Mouse (Mus musculus) heart, embryonic 16.5 days (tissue): Measurements from ENCODE around the gene Ccdc106. TPM values are rescaled to one million over a fixed set of nuclear protein-coding genes. Genes with fewer than 3 reads are reported as not detected.

Experiments
- ATAC-seq: fragments of 200-750 bp; cut with Nextera tagmentation; replicated peaks from 2 replicates; pipeline ENCODE4 v1.8.0; 2017; ENCODE audit warnings: moderate number of reproducible peaks; ENCODE audit not compliant: insufficient read depth, low FRiP score; ENCODE audit errors: extremely low read depth
- H3K27ac ChIP-seq: fragments of 300-500 bp; sonication (generic); 2 replicates; pipeline ENCODE4 v1.5.1; 2014; ENCODE audit warnings: mild to moderate bottlenecking, low read length, control low read depth, moderate library complexity
- H3K27me3 ChIP-seq: fragments of 300-500 bp; sonication (generic); 2 replicates; pipeline ENCODE4 v1.6.1; 2014; ENCODE audit warnings: low read length, mixed read lengths; ENCODE audit not compliant: control insufficient read depth, insufficient read depth
- H3K36me3 ChIP-seq: fragments of 300-500 bp; sonication (generic); 2 replicates; pipeline ENCODE4 v1.6.1; 2014; ENCODE audit not compliant: control insufficient read depth, insufficient read depth
- H3K4me1 ChIP-seq: fragments of 300-500 bp; sonication (generic); 2 replicates; pipeline ENCODE4 v1.6.1; 2014; ENCODE audit warnings: low read length, mixed read lengths; ENCODE audit not compliant: control insufficient read depth, insufficient read depth
- H3K4me2 ChIP-seq: fragments of 300-500 bp; sonication (generic); 2 replicates; pipeline ENCODE4 v1.6.1; 2014; ENCODE audit warnings: low read depth, mild to moderate bottlenecking, control low read depth, low read length
- H3K4me3 ChIP-seq: fragments of 300-500 bp; sonication (generic); 2 replicates; pipeline ENCODE4 v1.5.1; 2014; ENCODE audit warnings: mild to moderate bottlenecking, control low read depth, low read length
- H3K9ac ChIP-seq: fragments of 300-500 bp; sonication (generic); 2 replicates; pipeline ENCODE4 v1.6.1; 2014; ENCODE audit warnings: low read length, control low read depth
- H3K9me3 ChIP-seq: fragments of 300-500 bp; sonication (generic); replicated peaks from 2 replicates; pipeline ENCODE4 v1.6.1; 2016; ENCODE audit warnings: low read length; ENCODE audit not compliant: control insufficient read depth
- WGBS: fragments of 180-500 bp; shearing (Covaris S2); extraction: QIAGEN DNeasy Blood & Tissue Kit; methylation state at CpG from one replicate; pipeline ENCODE4 v1.1.7; 2014; 5-methylcytosine and 5-hydroxymethylcytosine counted together
- polyA plus RNA-seq: library from polyadenylated mRNA; unstranded; fragments of >200 nt; fragmentation: Nextera tagmentation; extraction: Ambion mirVana; gene quantifications from 2 replicates; pipeline ENCODE4 v1.2.1, GENCODE M21; 2015

Gene Ccdc106
- polyA plus RNA-seq, 1 experiment from 2014 or later: 1.5 TPM

- Histone ChIP-seq H3K27ac (no peak overlapping the region), H3K36me3 (peaks cover 43% of the 10 kb centered on the region), H3K9ac (no peak overlapping the region), H3K4me2 (no peak overlapping the region), H3K27me3 (no peaks in the 10 kb centered on the region), H3K9me3 (no peaks in the 10 kb centered on the region), H3K4me3 (no peak overlapping the region), H3K4me1 (no peaks in the 10 kb centered on the region)
- no peak for ATAC-seq
- 89% methylated on average over 15 of the region's 15 CpGs for WGBS
Observed at GRCm38 (mm10) chr7:5089853-5090252, 69.5 kb downstream of the Ccdc106 start.

GRCm38 (mm10) chr7:5091008-5091728 lies 70.8 kb downstream of the Ccdc106 start:
- WGBS: 84% methylated on average over 15 of the region's 15 CpGs

GRCm38 (mm10) chr7:5092381-5092780 lies 72.0 kb downstream of the Ccdc106 start:
- H3K4me3 ChIP-seq: no peak overlapping the region
- no peak overlapping the region for H3K4me2 ChIP-seq
- no peaks in the 10 kb centered on the region for H3K27me3 ChIP-seq
- H3K27ac ChIP-seq: no peak overlapping the region
- WGBS: 77% methylated on average over 6 of the region's 6 CpGs
- H3K36me3 ChIP-seq: peaks cover 65% of the 10 kb centered on the region
- H3K9ac ChIP-seq: no peak overlapping the region
- no peak for ATAC-seq
- no peaks in the 10 kb centered on the region for H3K9me3 ChIP-seq
- H3K4me1 ChIP-seq: no peaks in the 10 kb centered on the region

More at GRCm38 (mm10) chr7:5091008-5091728, 70.8 kb downstream of the Ccdc106 start:
- Histone ChIP-seq H3K4me1 (no peaks in the 10 kb centered on the region), H3K4me2 (no peak overlapping the region), H3K9ac (no peak overlapping the region), H3K27me3 (no peaks in the 10 kb centered on the region), H3K27ac (no peak overlapping the region), H3K36me3 (peaks cover 56% of the 10 kb centered on the region), H3K4me3 (no peak overlapping the region), H3K9me3 (no peaks in the 10 kb centered on the region)
- no peak for ATAC-seq

- H3K4me3 ChIP-seq: no peak overlapping the region
- 73% methylated on average over 21 of the region's 21 CpGs for WGBS
- H3K27me3 ChIP-seq: no peaks in the 10 kb centered on the region
- no peak overlapping the region for H3K9ac ChIP-seq
- no peak for ATAC-seq
- peaks cover 71% of the 10 kb centered on the region for H3K36me3 ChIP-seq
- H3K4me2 ChIP-seq: no peak overlapping the region
- no peaks in the 10 kb centered on the region for H3K4me1 ChIP-seq
- H3K27ac ChIP-seq: no peak overlapping the region
- no peaks in the 10 kb centered on the region for H3K9me3 ChIP-seq
Observed at GRCm38 (mm10) chr7:5092831-5093510, 72.6 kb downstream of the Ccdc106 start.

- ATAC-seq: no peak
- Histone ChIP-seq H3K9ac (no peak overlapping the region), H3K36me3 (peaks cover 48% of the 10 kb centered on the region), H3K27ac (no peak overlapping the region), H3K9me3 (no peaks in the 10 kb centered on the region), H3K4me1 (no peaks in the 10 kb centered on the region), H3K4me3 (no peak overlapping the region), H3K27me3 (no peaks in the 10 kb centered on the region), H3K4me2 (no peak overlapping the region)
- WGBS: 77% methylated on average over 5 of the region's 5 CpGs
Observed at GRCm38 (mm10) chr7:5098769-5099168, 78.4 kb downstream of the Ccdc106 start.

- Histone ChIP-seq H3K4me2 (no peak overlapping the region), H3K4me3 (no peak overlapping the region), H3K9ac (no peak overlapping the region), H3K27ac (no peak overlapping the region), H3K9me3 (no peaks in the 10 kb centered on the region), H3K4me1 (no peaks in the 10 kb centered on the region), H3K36me3 (peaks cover 38% of the 10 kb centered on the region), H3K27me3 (no peaks in the 10 kb centered on the region)
- 79% methylated on average over 3 of the region's 3 CpGs for WGBS
- ATAC-seq: no peak
Observed at GRCm38 (mm10) chr7:5099796-5100195, 79.4 kb downstream of the Ccdc106 start.

- Histone ChIP-seq H3K27ac (no peak overlapping the region), H3K27me3 (no peaks in the 10 kb centered on the region), H3K36me3 (peaks cover 25% of the 10 kb centered on the region), H3K4me3 (no peak overlapping the region), H3K9me3 (no peaks in the 10 kb centered on the region), H3K4me1 (no peaks in the 10 kb centered on the region), H3K4me2 (no peak overlapping the region), H3K9ac (no peak overlapping the region)
- no peak for ATAC-seq
- WGBS: 79% methylated on average over 10 of the region's 10 CpGs
Observed at GRCm38 (mm10) chr7:5101066-5101663, 80.8 kb downstream of the Ccdc106 start.

GRCm38 (mm10) chr7:5102564-5102963 lies 82.2 kb downstream of the Ccdc106 start:
- Histone ChIP-seq H3K9me3 (no peaks in the 10 kb centered on the region), H3K27ac (no peak overlapping the region), H3K4me2 (no peak overlapping the region), H3K36me3 (peaks cover 13% of the 10 kb centered on the region), H3K27me3 (no peaks in the 10 kb centered on the region), H3K9ac (no peak overlapping the region), H3K4me3 (no peak overlapping the region), H3K4me1 (no peaks in the 10 kb centered on the region)
- ATAC-seq: no peak
- 83% methylated on average over 2 of the region's 2 CpGs for WGBS

GRCm38 (mm10) chr7:5108272-5108671 lies 87.9 kb downstream of the Ccdc106 start:
- Histone ChIP-seq H3K9me3 (no peaks in the 10 kb centered on the region), H3K27me3 (no peaks in the 10 kb centered on the region), H3K4me1 (no peaks in the 10 kb centered on the region), H3K36me3 (no peaks in the 10 kb centered on the region), H3K9ac (no peak overlapping the region), H3K27ac (no peak overlapping the region), H3K4me2 (no peak overlapping the region), H3K4me3 (no peak overlapping the region)
- ATAC-seq: no peak
- WGBS: 54% methylated on average over 4 of the region's 4 CpGs
